Mouse (Mus musculus) lung, embryonic 14.5 days (tissue): ENCODE results near the gene Ctns. TPM values are rescaled to one million over a fixed set of nuclear protein-coding genes. Genes with fewer than 3 reads are reported as not detected.

Experiments used
- ATAC-seq: fragments of 200-750 bp; cut with Nextera tagmentation; 2 replicates; pipeline ENCODE4 v1.8.0; 2017; ENCODE audit warnings: mild to moderate bottlenecking, moderate TSS enrichment, moderate library complexity; ENCODE audit not compliant: insufficient read depth
- DNase-seq: peaks from one replicate; pipeline ENCODE4 v3.0.0-alpha.2; 2015
- H3K27ac ChIP-seq: fragments of 300-500 bp; sonication (generic); 2 replicates; pipeline ENCODE4 v1.5.1; 2014; ENCODE audit warnings: low read depth, mild to moderate bottlenecking, moderate library complexity
- H3K27me3 ChIP-seq: fragments of 300-500 bp; sonication (generic); 2 replicates; pipeline ENCODE4 v1.6.1; 2014; ENCODE audit warnings: low read length, control low read depth; ENCODE audit not compliant: insufficient read depth
- H3K36me3 ChIP-seq: fragments of 300-500 bp; sonication (generic); 2 replicates; pipeline ENCODE4 v1.6.1; 2014; ENCODE audit warnings: control low read depth; ENCODE audit not compliant: insufficient read depth
- H3K4me1 ChIP-seq: fragments of 300-500 bp; sonication (generic); 2 replicates; pipeline ENCODE4 v1.6.1; 2014; ENCODE audit warnings: antibody characterized with exemption, control low read depth; ENCODE audit not compliant: insufficient read depth
- H3K4me2 ChIP-seq: fragments of 300-500 bp; sonication (generic); 2 replicates; pipeline ENCODE4 v1.6.1; 2014; ENCODE audit warnings: mild to moderate bottlenecking
- H3K4me3 ChIP-seq: fragments of 300-500 bp; sonication (generic); 2 replicates; pipeline ENCODE4 v1.5.1; 2014; ENCODE audit warnings: low read depth, low read length
- H3K9ac ChIP-seq: fragments of 300-500 bp; sonication (generic); 2 replicates; pipeline ENCODE4 v1.6.1; 2014
- H3K9me3 ChIP-seq: fragments of 300-500 bp; sonication (generic); 2 replicates; pipeline ENCODE4 v1.6.1; 2016; ENCODE audit warnings: low read depth, low read length, control low read depth
- CTCF ChIP-seq: IDR thresholded peaks from 2 replicates; pipeline ENCODE4 v1.5.1; 2016; ENCODE audit warnings: antibody characterized with exemption, low read depth
- WGBS: fragments of 180-500 bp; shearing (Covaris S2); extraction: QIAGEN DNeasy Blood & Tissue Kit; methylation state at CpG from one replicate; pipeline ENCODE4 v1.1.7; 2014; 5-methylcytosine and 5-hydroxymethylcytosine counted together
- polyA plus RNA-seq: library from polyadenylated mRNA; unstranded; fragments of >200 nt; fragmentation: Nextera tagmentation; extraction: Ambion mirVana; gene quantifications from 2 replicates; pipeline ENCODE4 v1.2.1, GENCODE M21; 2014

The Ctns gene
- 11.4 and 12.7 TPM in 2 replicates for polyA plus RNA-seq

DNA sequence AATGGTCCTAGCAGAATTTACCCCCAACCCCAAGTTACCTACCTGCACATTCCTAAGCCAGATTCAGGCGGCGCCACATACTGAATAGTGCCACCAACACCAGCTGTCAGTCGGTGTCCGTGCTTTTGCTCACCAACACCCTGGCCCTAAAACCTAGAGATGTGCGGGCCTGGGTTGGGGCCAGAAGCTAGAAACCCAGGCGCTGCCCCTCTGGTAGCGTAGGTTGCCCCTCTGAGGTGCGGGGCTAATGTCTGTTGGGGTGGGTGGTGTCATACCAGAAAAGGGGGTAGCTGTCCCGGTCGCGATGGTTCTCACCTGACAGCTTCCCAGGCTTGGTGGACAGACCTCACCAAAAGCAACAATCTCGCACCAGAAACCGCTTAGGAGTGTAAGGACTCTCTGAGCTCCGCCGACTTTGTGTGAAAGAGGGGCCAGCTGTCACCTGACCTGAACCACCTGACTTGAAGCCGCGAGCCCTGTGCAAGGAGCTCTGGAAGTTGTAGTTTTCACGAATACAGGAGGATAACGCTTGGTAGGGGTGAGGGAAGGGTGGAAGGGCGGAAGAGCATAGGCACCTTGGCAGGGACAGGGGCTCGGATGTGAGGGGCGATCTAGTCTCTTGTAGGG lies at the start of gene Ctns:
TSS of gene Ctns (minus strand) at position 440 of the 627 bp plus-strand sequence.
- H3K4me1 ChIP-seq, result no peaks in the 10 kb centered on the region
- H3K9me3 ChIP-seq, result no peaks in the 10 kb centered on the region
- peak within 1 kb of the TSS; percentile 69 for H3K9ac ChIP-seq
- no peaks in the 10 kb centered on the region for H3K27me3 ChIP-seq
- DNase-seq (peak; percentile 84), ATAC-seq (peak; percentile 96)
- TF ChIP-seq CTCF, result no peak
- WGBS, result 1% methylated on average over 22 of the region's 22 CpGs
- H3K36me3 ChIP-seq, result no peaks in the 10 kb centered on the region
- H3K4me3 ChIP-seq, result peak within 1 kb of the TSS; percentile 61
- H3K4me2 ChIP-seq, result peak within 1 kb of the TSS; percentile 97
- no peak within 1 kb of the TSS for H3K27ac ChIP-seq

DNA sequence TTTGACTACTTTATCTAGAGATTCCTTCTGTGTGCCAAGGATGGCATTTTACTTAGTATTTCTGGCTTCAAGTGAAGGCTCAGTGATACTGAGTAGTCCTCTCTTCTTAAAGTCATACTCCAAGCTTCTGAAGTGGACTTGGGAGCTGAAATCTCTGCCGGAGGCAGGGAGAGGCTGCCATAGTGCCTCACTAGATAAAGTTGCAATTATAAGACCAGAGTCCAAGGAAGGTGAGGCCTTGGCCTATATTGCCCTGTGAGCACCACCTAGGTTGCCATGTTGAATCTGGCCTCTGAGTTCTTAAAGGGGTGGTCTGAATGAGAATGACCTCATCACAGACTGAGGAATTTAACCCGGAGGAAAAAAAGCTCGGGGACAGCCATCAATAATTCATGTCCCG lies 43.9 kb upstream of the Ctns start:
- TF ChIP-seq CTCF, result no peak
- DNase-seq, result no peak
- Histone ChIP-seq H3K4me3 (no peak overlapping the region), H3K4me1 (no peaks in the 10 kb centered on the region), H3K4me2 (no peak overlapping the region), H3K27me3 (no peaks in the 10 kb centered on the region), H3K9ac (no peak overlapping the region), H3K27ac (no peak overlapping the region), H3K36me3 (no peaks in the 10 kb centered on the region), H3K9me3 (no peaks in the 10 kb centered on the region)
- ATAC-seq, result no peak
- 81% methylated on average over 4 of the region's 4 CpGs for WGBS

DNA sequence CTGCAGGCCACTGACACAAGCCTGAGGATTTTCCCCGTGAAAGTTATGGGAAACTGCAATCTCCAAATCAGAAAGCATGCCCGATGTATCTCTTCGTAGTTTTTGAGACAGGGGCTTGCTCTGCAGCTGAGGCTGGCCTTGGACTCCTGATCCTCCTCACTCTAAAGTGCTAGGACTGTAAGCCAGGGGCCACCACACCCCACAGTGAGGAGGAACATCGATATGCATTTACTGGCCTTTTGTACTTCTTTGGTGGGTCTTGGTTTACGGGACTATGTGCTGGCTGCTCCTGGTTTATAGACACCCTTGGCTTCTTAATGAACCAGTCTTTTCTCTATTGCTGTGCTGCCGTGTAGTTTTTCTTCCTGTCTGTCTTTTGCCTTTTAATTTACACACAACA lies 43.4 kb upstream of the Ctns start:
- Histone ChIP-seq H3K4me1 (no peaks in the 10 kb centered on the region; the same call in 1 of the 2 replicates), H3K27me3 (no peaks in the 10 kb centered on the region), H3K4me2 (no peak overlapping the region), H3K4me3 (no peak overlapping the region), H3K9ac (no peak overlapping the region), H3K36me3 (no peaks in the 10 kb centered on the region), H3K27ac (no peak overlapping the region), H3K9me3 (no peaks in the 10 kb centered on the region)
- TF ChIP-seq CTCF, result no peak
- no peak for ATAC-seq
- WGBS, result 75% methylated on average over 6 of the region's 6 CpGs
- no peak for DNase-seq

DNA sequence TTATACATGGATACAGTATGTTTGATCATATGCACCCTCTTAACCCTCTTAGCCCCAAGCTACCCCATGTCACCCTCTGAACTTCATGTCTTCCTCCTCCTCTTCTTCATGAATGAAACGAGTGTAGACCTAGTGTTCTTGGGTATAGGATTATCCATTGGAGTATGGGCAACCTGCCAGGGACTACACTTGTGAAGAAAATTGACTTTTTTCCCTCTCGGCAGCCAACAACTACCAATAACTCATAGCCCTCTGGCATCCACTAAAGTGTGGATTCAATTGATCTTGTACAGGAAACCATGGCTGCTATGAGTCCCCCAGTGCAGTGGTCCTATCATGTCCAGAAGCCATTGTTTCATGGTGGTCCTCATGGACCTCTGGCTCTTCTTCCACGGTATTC lies 37.9 kb upstream of the Ctns start:
- no peaks in the 10 kb centered on the region for H3K9me3 ChIP-seq
- DNase-seq (peak; percentile 54), ATAC-seq (peak; percentile 25; the same call in 1 of the 2 replicates)
- no peak overlapping the region for H3K4me2 ChIP-seq
- H3K27me3 ChIP-seq, result no peaks in the 10 kb centered on the region
- TF ChIP-seq CTCF, result no peak
- WGBS, result 45% methylated on average over 3 of the region's 3 CpGs
- H3K36me3 ChIP-seq, result no peaks in the 10 kb centered on the region
- H3K27ac ChIP-seq, result peak overlapping the region; percentile 82; the same call in 1 of the 2 replicates
- H3K4me3 ChIP-seq, result no peak overlapping the region
- H3K9ac ChIP-seq, result no peak overlapping the region
- peaks cover 12% of the 10 kb centered on the region for H3K4me1 ChIP-seq

DNA sequence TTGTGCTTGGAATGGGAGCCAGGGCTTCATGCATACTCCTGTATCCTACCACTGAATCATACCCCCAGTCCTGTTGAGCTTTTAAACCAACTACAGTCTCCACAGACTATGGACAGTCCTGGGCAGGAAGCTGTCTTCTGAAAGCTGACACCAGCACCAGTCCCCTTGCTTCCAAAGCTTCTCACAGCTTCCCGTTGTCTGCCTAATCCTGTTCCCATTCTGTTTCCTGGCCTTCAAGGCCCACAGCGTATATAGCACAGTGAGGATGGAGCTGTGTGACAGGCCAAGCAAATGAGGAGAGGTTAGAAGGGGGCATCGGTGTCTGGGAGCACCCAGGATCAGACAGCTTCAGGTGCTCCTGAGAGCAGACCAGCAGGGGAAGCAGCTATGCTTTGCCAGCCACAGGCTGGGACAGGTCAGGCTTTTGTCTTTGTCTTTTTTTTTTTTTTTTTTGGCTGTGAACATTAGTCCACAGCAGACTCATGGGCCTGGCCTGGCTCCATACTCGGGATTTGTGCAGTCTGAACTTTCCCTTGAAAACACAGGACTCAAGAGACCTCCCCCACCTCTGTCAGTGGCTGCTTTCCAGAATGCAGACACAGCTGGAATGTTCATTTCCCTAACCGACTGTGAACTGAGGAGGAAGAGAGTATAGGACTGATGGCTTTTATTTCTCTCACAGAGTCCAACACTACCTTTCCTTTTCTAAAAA lies 37.3 kb upstream of the Ctns start:
- 17% methylated on average over 5 of the region's 5 CpGs for WGBS
- no peaks in the 10 kb centered on the region for H3K36me3 ChIP-seq
- ATAC-seq (peak; percentile 89), DNase-seq (peak; percentile 91)
- no peaks in the 10 kb centered on the region for H3K9me3 ChIP-seq
- no peaks in the 10 kb centered on the region for H3K27me3 ChIP-seq
- no peak overlapping the region for H3K4me3 ChIP-seq
- H3K9ac ChIP-seq, result no peak overlapping the region; the same call in 1 of the 2 replicates
- peak overlapping the region; percentile 82 for H3K27ac ChIP-seq
- no peak overlapping the region for H3K4me2 ChIP-seq
- TF ChIP-seq CTCF, result no peak
- H3K4me1 ChIP-seq, result peaks cover 12% of the 10 kb centered on the region

DNA sequence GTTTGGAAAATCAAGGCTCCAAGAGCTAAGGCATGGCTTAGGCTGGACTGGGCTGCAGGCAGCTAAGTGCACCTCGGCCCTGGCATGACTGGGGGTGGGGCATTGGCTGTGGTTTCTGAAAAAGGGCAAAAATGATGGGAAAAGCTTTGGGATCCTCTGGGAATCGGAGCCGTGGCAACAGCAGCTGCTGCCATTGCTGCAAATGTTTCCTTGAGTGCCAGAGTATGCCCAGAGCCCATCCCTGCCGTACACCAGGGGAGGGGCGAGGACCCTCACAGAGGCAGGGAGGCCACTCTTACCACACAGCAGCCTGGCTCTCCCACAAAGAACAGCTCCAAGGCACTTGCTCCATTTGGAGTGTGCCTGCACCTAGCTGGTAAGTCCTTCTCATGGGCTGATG lies 35.1 kb upstream of the Ctns start, which contains the start of gene Trpv1:
TSS of gene Trpv1 (plus strand) at position 301 of the 400 bp plus-strand sequence.
- H3K36me3 ChIP-seq, result no peaks in the 10 kb centered on the region
- no peak within 1 kb of the TSS for H3K9ac ChIP-seq
- WGBS, result 82% methylated on average over 5 of the region's 5 CpGs
- no peak for DNase-seq
- H3K4me3 ChIP-seq, result no peak within 1 kb of the TSS
- no peak within 1 kb of the TSS for H3K4me2 ChIP-seq
- TF ChIP-seq CTCF, result no peak
- no peaks in the 10 kb centered on the region for H3K27me3 ChIP-seq
- no peak within 1 kb of the TSS for H3K27ac ChIP-seq
- ATAC-seq, result no peak
- peaks cover 12% of the 10 kb centered on the region for H3K4me1 ChIP-seq
- H3K9me3 ChIP-seq, result no peaks in the 10 kb centered on the region

DNA sequence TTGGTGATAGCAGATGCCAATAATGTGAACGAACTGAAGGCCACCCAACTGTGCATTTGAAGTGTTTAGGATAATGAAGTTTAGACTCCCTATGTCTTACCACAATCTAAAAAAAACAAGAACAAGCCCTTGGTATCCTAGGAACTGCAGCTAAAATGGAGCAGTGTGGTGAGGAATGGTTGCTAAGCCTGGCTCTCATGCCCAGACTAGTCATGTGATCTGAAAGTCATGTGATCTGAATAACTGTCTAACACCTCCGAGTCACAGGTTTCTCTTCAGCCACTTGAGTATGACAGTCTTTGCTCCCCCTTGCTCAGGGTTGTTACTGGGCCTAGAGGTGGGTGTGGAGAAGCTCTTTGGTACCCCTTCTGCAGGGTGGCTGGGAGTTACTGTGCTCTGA lies 33.7 kb upstream of the Ctns start:
- 34% methylated on average over 2 of the region's 2 CpGs for WGBS
- H3K27me3 ChIP-seq, result no peaks in the 10 kb centered on the region
- no peaks in the 10 kb centered on the region for H3K36me3 ChIP-seq
- H3K9ac ChIP-seq, result no peak overlapping the region
- no peaks in the 10 kb centered on the region for H3K9me3 ChIP-seq
- H3K4me3 ChIP-seq, result no peak overlapping the region
- H3K27ac ChIP-seq, result no peak overlapping the region
- no peak for TF ChIP-seq CTCF
- no peak for ATAC-seq
- peaks cover 12% of the 10 kb centered on the region for H3K4me1 ChIP-seq
- H3K4me2 ChIP-seq, result no peak overlapping the region
- DNase-seq, result no peak
